ENCODE assay signal across 9 mouse cellular contexts in the genomic region with DNA sequence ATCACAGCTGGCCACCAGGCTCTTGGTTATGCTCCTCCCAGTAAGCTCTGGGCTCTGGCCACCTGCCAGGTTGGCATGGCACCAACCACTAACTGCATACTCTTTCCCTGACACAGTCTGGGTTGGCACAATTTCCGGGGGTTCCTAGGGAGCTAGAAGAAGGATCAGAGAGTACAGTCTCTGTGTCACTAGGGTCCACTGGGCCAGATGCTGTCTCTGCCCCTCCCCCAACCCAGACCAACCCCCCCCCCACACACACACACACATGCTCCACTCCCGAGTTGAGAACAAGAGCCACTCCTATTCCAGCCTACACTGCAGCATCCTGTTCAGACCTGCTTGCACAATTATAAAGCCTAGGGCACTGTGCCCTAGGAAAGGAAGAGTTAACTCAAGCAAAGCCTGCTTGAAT. TPM values are rescaled to one million over a fixed set of nuclear protein-coding genes. Genes with fewer than 3 reads are reported as not detected.
DNase-seq lines count a peak whose midpoint lies in the region; ATAC-seq and TF ChIP-seq lines count a peak whose summit lies in the region.
"Had no signal": no experiment of that assay in that cellular context is flagged by ENCODE, and none has a peak within 500 bp of the region (broad histone marks: within the 10 kb centered on the region; RNA-seq: fewer than 3 reads in every experiment).

No protein-coding gene starts in this region.

- no peak for TF ChIP-seq CTCF in gastrocnemius, adult 2 months (IDR thresholded peaks at IDR 0.05)
- no peak for TF ChIP-seq CTCF in stomach, postnatal 0 days (IDR thresholded peaks at IDR 0.05; ENCODE audit: low read depth)

- no peaks in the 10 kb centered on the region for H3K9me3 ChIP-seq in hindbrain, embryonic 16.5 days (ENCODE audit: control insufficient read depth, low read length)
- H3K9me3 ChIP-seq in midbrain, embryonic 14.5 days (ENCODE audit: control insufficient read depth, low read length), result no peaks in the 10 kb centered on the region
- H3K9me3 ChIP-seq in stomach, postnatal 0 days (ENCODE audit: control insufficient read depth, low read length), result no peaks in the 10 kb centered on the region

- WGBS in hindbrain, embryonic 16.5 days, result 10% methylated on average over 2 of the region's 2 CpGs
- 20% methylated on average over 2 of the region's 2 CpGs for whole genome bisulfite sequencing in midbrain, embryonic 14.5 days
- 9% methylated on average over 2 of the region's 2 CpGs for WGBS in stomach, postnatal 0 days

- no peak overlapping the region; the same call in 1 of the 2 replicates for H3K4me2 ChIP-seq in hindbrain, embryonic 16.5 days (ENCODE audit: low read length)
- no peak overlapping the region for H3K4me2 ChIP-seq in midbrain, embryonic 14.5 days (ENCODE audit: low read length)
- H3K4me2 ChIP-seq in stomach, postnatal 0 days (replicated peaks; ENCODE audit: low read depth), result no peak overlapping the region

- ATAC-seq in hindbrain, embryonic 16.5 days, result peak; percentile 96
- ATAC-seq in midbrain, embryonic 14.5 days (ENCODE audit: low FRiP score, low TSS enrichment), result peak; percentile 85
- ATAC-seq in stomach, postnatal 0 days (ENCODE audit: low FRiP score, low TSS enrichment), result peak; percentile 92

- intact Hi-C loops in gastrocnemius, adult 2 months (cut with DNase I), result no loop called here

- H3K27ac ChIP-seq in gastrocnemius, adult 2 months, result no peak overlapping the region
- peak overlapping the region; percentile 48 for H3K27ac ChIP-seq in hindbrain, embryonic 16.5 days (ENCODE audit: low read depth, low read length)
- H3K27ac ChIP-seq in midbrain, embryonic 14.5 days (replicated peaks; ENCODE audit: low read depth, low read length), result peak overlapping the region; percentile 69
- peak overlapping the region; percentile 30; the same call in 1 of the 2 replicates for H3K27ac ChIP-seq in stomach, postnatal 0 days (replicated peaks)

- H3K9ac ChIP-seq in hindbrain, embryonic 16.5 days (ENCODE audit: low read depth, low read length), result no peak overlapping the region
- H3K9ac ChIP-seq in midbrain, embryonic 14.5 days (replicated peaks; ENCODE audit: low read length), result no peak overlapping the region
- H3K9ac ChIP-seq in stomach, postnatal 0 days (ENCODE audit: low read length), result no peak overlapping the region

- no peak for TF ChIP-seq EP300 in stomach, postnatal 0 days (optimal IDR thresholded peaks at IDR 0.05)

- H3K4me3 ChIP-seq in gastrocnemius, adult 2 months, result no peak overlapping the region
- no peak overlapping the region for H3K4me3 ChIP-seq in hindbrain, embryonic 16.5 days (ENCODE audit: low read length)
- no peak overlapping the region for H3K4me3 ChIP-seq in midbrain, embryonic 14.5 days (replicated peaks; ENCODE audit: low read depth, low read length)
- H3K4me3 ChIP-seq in stomach, postnatal 0 days (ENCODE audit: low read depth, low read length), result no peak overlapping the region
- H3K4me3 ChIP-seq: megakaryocyte, embryonic 14.5 days had no signal

- H3K27me3 ChIP-seq in hindbrain, embryonic 16.5 days (replicated peaks; ENCODE audit: control insufficient read depth, insufficient read depth, low read length), result no peaks in the 10 kb centered on the region
- no peaks in the 10 kb centered on the region for H3K27me3 ChIP-seq in midbrain, embryonic 14.5 days (ENCODE audit: control insufficient read depth, insufficient read depth, low read length)
- H3K27me3 ChIP-seq in stomach, postnatal 0 days (ENCODE audit: control insufficient read depth, insufficient read depth, low read length), result no peaks in the 10 kb centered on the region
- H3K27me3 ChIP-seq: megakaryocyte, embryonic 14.5 days had no signal

- H3K36me3 ChIP-seq in hindbrain, embryonic 16.5 days (ENCODE audit: control insufficient read depth, insufficient read depth, low read length), result no peaks in the 10 kb centered on the region
- H3K36me3 ChIP-seq in midbrain, embryonic 14.5 days (ENCODE audit: control insufficient read depth, insufficient read depth, low read length), result no peaks in the 10 kb centered on the region
- H3K36me3 ChIP-seq in stomach, postnatal 0 days (ENCODE audit: control insufficient read depth, insufficient read depth, low read length), result no peaks in the 10 kb centered on the region

- DNase-seq in NIH3T3 (ENCODE audit: low read depth), result peak; percentile 90
- peak; percentile 25 for DNase-seq in cerebellum, adult 9-11 months
- peak; percentile 56 for DNase-seq in gastrocnemius, adult 2 months
- peak; percentile 64 to 73 for DNase-seq in layer of hippocampus, postnatal 36 days
- peak; percentile 84 for DNase-seq in midbrain, embryonic 14.5 days
- peak; percentile 92 for DNase-seq in stomach, postnatal 0 days (ENCODE audit: low spot score)
- no peak for DNase-seq in thymus, postnatal 25 days

- H3K4me1 ChIP-seq in hindbrain, embryonic 16.5 days (ENCODE audit: control insufficient read depth, insufficient read depth, low read depth, low read length), result peaks cover 11% of the 10 kb centered on the region
- peaks cover 17% of the 10 kb centered on the region for H3K4me1 ChIP-seq in midbrain, embryonic 14.5 days (ENCODE audit: control insufficient read depth, insufficient read depth, low read length)
- H3K4me1 ChIP-seq in stomach, postnatal 0 days (replicated peaks; ENCODE audit: control insufficient read depth, insufficient read depth), result no peaks in the 10 kb centered on the region

RNA-seq across cellular contexts. Expression of gene Pwwp2a, which starts 38.6 kb away (rescaled TPM):
- total RNA-seq in gastrocnemius, adult 2 months (2021), result 10 to 100 TPM; 16.0 to 17.9 TPM
- polyA plus RNA-seq in hindbrain, embryonic 16.5 days (2015; fragmentation: Nextera tagmentation; extraction: Ambion mirVana), result 12.5 and 20.3 TPM in 2 replicates
- 10 to 100 TPM; 69.4 to 77.8 TPM for total RNA-seq in layer of hippocampus, postnatal 36 days (2021)
- polyA plus RNA-seq in midbrain, embryonic 14.5 days (2014; fragmentation: Nextera tagmentation; extraction: Ambion mirVana), result 43.0 and 47.1 TPM in 2 replicates
- 11.3 and 12.2 TPM in 2 replicates for polyA plus RNA-seq in stomach, postnatal 0 days (2015; fragmentation: Nextera tagmentation; extraction: Ambion mirVana)

RNA-seq across cellular contexts. Expression of gene Fabp6, which starts 41.8 kb away (rescaled TPM):
- total RNA-seq in gastrocnemius, adult 2 months (2021), result not detected
- polyA plus RNA-seq in hindbrain, embryonic 16.5 days (2015; fragmentation: Nextera tagmentation; extraction: Ambion mirVana), result not detected in 2 replicates
- not detected for total RNA-seq in layer of hippocampus, postnatal 36 days (2021)
- polyA plus RNA-seq in midbrain, embryonic 14.5 days (2014; fragmentation: Nextera tagmentation; extraction: Ambion mirVana), result not detected in 2 replicates
- polyA plus RNA-seq in stomach, postnatal 0 days (2015; fragmentation: Nextera tagmentation; extraction: Ambion mirVana), result 5.9 and 7.6 TPM in 2 replicates

RNA-seq across cellular contexts. Expression of gene 4933415A04Rik, which starts 56.3 kb away (rescaled TPM):
- not detected for total RNA-seq in gastrocnemius, adult 2 months (2021)
- 2.2 and 3.3 TPM in 2 replicates for polyA plus RNA-seq in hindbrain, embryonic 16.5 days (2015; fragmentation: Nextera tagmentation; extraction: Ambion mirVana)
- total RNA-seq in layer of hippocampus, postnatal 36 days (2021), result 1 to 10 TPM; 1.3 to 2.5 TPM
- 3.2 and 3.9 TPM in 2 replicates for polyA plus RNA-seq in midbrain, embryonic 14.5 days (2014; fragmentation: Nextera tagmentation; extraction: Ambion mirVana)
- polyA plus RNA-seq in stomach, postnatal 0 days (2015; fragmentation: Nextera tagmentation; extraction: Ambion mirVana), result 2.4 TPM in 2 replicates
